ENCODE assay signal across 14 mouse cellular contexts in the genomic region with DNA sequence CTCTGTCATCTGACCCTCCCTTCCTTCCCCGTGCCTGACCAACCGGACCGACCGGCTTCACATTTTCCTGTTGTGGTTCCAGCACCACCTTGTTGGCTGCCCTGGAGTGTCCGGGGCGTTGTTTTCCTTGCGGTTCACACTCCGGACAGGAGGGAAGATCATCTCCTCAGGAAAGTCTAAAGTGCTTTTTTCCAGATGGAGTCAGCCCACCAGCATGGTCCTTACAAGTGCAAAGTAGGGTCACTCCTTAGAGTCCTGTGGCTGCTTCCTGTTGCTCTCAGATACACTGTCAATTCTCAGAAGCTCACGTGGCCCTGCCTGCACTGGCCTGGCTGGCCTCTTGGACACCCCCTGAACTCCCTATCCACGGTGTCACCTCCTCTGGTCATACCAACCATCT. TPM values are rescaled to one million over a fixed set of nuclear protein-coding genes. Genes with fewer than 3 reads are reported as not detected.
DNase-seq lines count a peak whose midpoint lies in the region; ATAC-seq and TF ChIP-seq lines count a peak whose summit lies in the region.
"Had no signal": no experiment of that assay in that cellular context is flagged by ENCODE, and none has a peak within 500 bp of the region (broad histone marks: within the 10 kb centered on the region; RNA-seq: fewer than 3 reads in every experiment).

No protein-coding gene starts in this region.

- no peak overlapping the region for H3K4me3 ChIP-seq in kidney, embryonic 15.5 days (replicated peaks)
- H3K4me3 ChIP-seq in brown adipose tissue, adult 24 weeks (ENCODE audit: insufficient read depth, low read depth, low read length), result no peak overlapping the region
- no peak overlapping the region for H3K4me3 ChIP-seq in kidney, postnatal 0 days (replicated peaks; ENCODE audit: low read depth, low read length)
- H3K4me3 ChIP-seq: erythroblast, embryonic 14.5 days; lung, embryonic 15.5 days had no signal

- H3K9ac ChIP-seq in kidney, embryonic 15.5 days, result no peak overlapping the region
- H3K9ac ChIP-seq in kidney, postnatal 0 days (ENCODE audit: low read depth, low read length), result no peak overlapping the region
- H3K9ac ChIP-seq: lung, embryonic 15.5 days had no signal

- no peaks in the 10 kb centered on the region for H3K27me3 ChIP-seq in kidney, embryonic 15.5 days
- H3K27me3 ChIP-seq in kidney, postnatal 0 days (ENCODE audit: insufficient read depth, low read length), result no peaks in the 10 kb centered on the region
- H3K27me3 ChIP-seq: lung, embryonic 15.5 days had no signal

- no peak overlapping the region for H3K27ac ChIP-seq in kidney, embryonic 15.5 days
- H3K27ac ChIP-seq in brown adipose tissue, adult 24 weeks (replicated peaks; ENCODE audit: low read depth, low read length), result peak overlapping the region; percentile 97
- H3K27ac ChIP-seq in kidney, postnatal 0 days, result no peak overlapping the region
- H3K27ac ChIP-seq: lung, embryonic 15.5 days had no signal

- no peaks in the 10 kb centered on the region for H3K36me3 ChIP-seq in kidney, embryonic 15.5 days
- H3K36me3 ChIP-seq in kidney, postnatal 0 days (ENCODE audit: insufficient read depth, low read length), result no peaks in the 10 kb centered on the region
- H3K36me3 ChIP-seq: lung, embryonic 15.5 days had no signal

- peak; percentile 84 for DNase-seq in kidney, adult 11 months
- DNase-seq in kidney, postnatal 0 days (ENCODE audit: low spot score), result peak; percentile 32
- peak; percentile 47 to 57 for DNase-seq in lung, postnatal 4 days
- no peak for DNase-seq in thymus, postnatal 36 days
- no peak for DNase-seq in ovary, postnatal 14 days (ENCODE audit: low spot score)
- DNase-seq in spleen, postnatal 36 days (ENCODE audit: low spot score in 2 of 2), result no peak
- DNase-seq: cerebellum, postnatal 25 days; gastrocnemius, postnatal 10 days had no signal

- 29% methylated on average over 10 of the region's 10 CpGs for WGBS in kidney, embryonic 15.5 days
- 26% methylated on average over 10 of the region's 10 CpGs for WGBS in kidney, postnatal 0 days

- H3K4me1 ChIP-seq in kidney, embryonic 15.5 days, result peaks cover 38% of the 10 kb centered on the region
- peaks cover 32% of the 10 kb centered on the region for H3K4me1 ChIP-seq in brown adipose tissue, adult 24 weeks (ENCODE audit: control insufficient read depth, insufficient read depth, insufficient read length, low read length)
- peaks cover 5% of the 10 kb centered on the region; the same call in 1 of the 2 replicates for H3K4me1 ChIP-seq in kidney, postnatal 0 days (replicated peaks; ENCODE audit: insufficient read depth, low read length)

- H3K4me2 ChIP-seq in kidney, embryonic 15.5 days, result no peak overlapping the region
- H3K4me2 ChIP-seq in kidney, postnatal 0 days (ENCODE audit: low read length), result no peak overlapping the region
- H3K4me2 ChIP-seq: lung, embryonic 15.5 days had no signal

- no peak for ATAC-seq in kidney, embryonic 15.5 days (replicated peaks; ENCODE audit: low FRiP score)
- ATAC-seq in kidney, postnatal 0 days (replicated peaks; ENCODE audit: low FRiP score, low read depth), result no peak; the same call in 1 of the 2 replicates
- ATAC-seq: CD4-positive, CD25-positive, alpha-beta regulatory T cell, adult 4 months; hindbrain, embryonic 16.5 days had no signal

- TF ChIP-seq CTCF in kidney, postnatal 0 days (IDR thresholded peaks at IDR 0.05; ENCODE audit: low read depth), result no peak

- H3K9me3 ChIP-seq in kidney, embryonic 15.5 days (replicated peaks), result no peaks in the 10 kb centered on the region
- no peaks in the 10 kb centered on the region for H3K9me3 ChIP-seq in kidney, postnatal 0 days (replicated peaks; ENCODE audit: low read length)
- H3K9me3 ChIP-seq: lung, embryonic 15.5 days had no signal

RNA-seq across cellular contexts. Expression of gene Znfx1, which starts 55.2 kb away (rescaled TPM):
- polyA plus RNA-seq in kidney, embryonic 15.5 days (2015; fragmentation: Nextera tagmentation; extraction: Ambion mirVana), result 9.5 and 10.2 TPM in 2 replicates
- 20.1 and 24.6 TPM in 2 replicates for polyA plus RNA-seq in brown adipose tissue, adult 24 weeks (2012; ENCODE audit: insufficient read depth, insufficient read length, missing spikeins)
- 10.7 and 11.8 TPM in 2 replicates for polyA plus RNA-seq in kidney, postnatal 0 days (2015; fragmentation: Nextera tagmentation; extraction: Ambion mirVana)

Comparison
In these comparisons a context has a peak if more than half of its experiments do, and no peak if none do; other contexts are left out.
1. DNase-seq: peak in kidney, adult 11 months (single experiment), kidney, postnatal 0 days (single experiment) and lung, postnatal 4 days (2 of 2); none in thymus, postnatal 36 days (0 of 2), ovary, postnatal 14 days (single experiment) and spleen, postnatal 36 days (0 of 2).